Comparison of ENCODE assay signal across 11 mouse cellular contexts in the genomic region with DNA sequence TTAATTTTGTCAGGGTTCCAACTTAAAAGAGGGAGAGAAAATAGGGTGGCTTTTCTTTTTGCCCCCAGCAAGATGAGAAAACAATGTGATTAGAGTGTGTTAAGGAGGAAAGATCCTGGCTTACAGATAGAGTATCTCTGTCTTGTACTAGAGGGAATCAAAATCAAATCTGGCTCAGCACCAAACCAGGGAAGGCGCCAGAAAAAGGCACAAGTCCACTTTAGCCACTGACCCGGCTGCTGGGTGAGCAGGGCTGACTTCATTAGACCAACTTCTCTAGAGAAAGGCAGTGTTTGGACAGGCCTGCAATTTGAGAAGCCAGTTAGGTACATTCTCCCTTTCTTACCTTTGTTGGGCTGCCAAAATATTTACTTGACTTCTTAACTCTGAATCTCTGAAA. TPM values are rescaled to one million over a fixed set of nuclear protein-coding genes. Genes with fewer than 3 reads are reported as not detected.
DNase-seq lines count a peak whose midpoint lies in the region; ATAC-seq lines count a peak whose summit lies in the region.
"Had no signal": no experiment of that assay in that cellular context is flagged by ENCODE, and none has a peak within 500 bp of the region (broad histone marks: within the 10 kb centered on the region; RNA-seq: fewer than 3 reads in every experiment).

No protein-coding gene starts in this region.

- no peaks in the 10 kb centered on the region for H3K27me3 ChIP-seq in embryonic facial prominence, embryonic 12.5 days
- no peaks in the 10 kb centered on the region for H3K27me3 ChIP-seq in forebrain, embryonic 15.5 days
- H3K27me3 ChIP-seq in limb, embryonic 10.5 days (ENCODE audit: low read depth, poor library complexity, severe bottlenecking) = no peaks in the 10 kb centered on the region

- H3K27ac ChIP-seq in embryonic facial prominence, embryonic 12.5 days = 0 out of 2 replicates have a peak overlapping the region, but pooled peaks have one; percentile 50
- peak overlapping the region; percentile 75 for H3K27ac ChIP-seq in forebrain, embryonic 15.5 days (replicated peaks)
- peak overlapping the region; percentile 50; the same call in 1 of the 2 replicates for H3K27ac ChIP-seq in limb, embryonic 10.5 days

- peak; percentile 45 for DNase-seq in kidney, adult 9 months
- DNase-seq in kidney, postnatal 14 days = no peak
- DNase-seq in limb, embryonic 10.5 days (ENCODE audit: low spot score) = no peak
- no peak for DNase-seq in thymus, postnatal 25 days
- no peak for DNase-seq in thymus, postnatal 0 days (ENCODE audit: low spot score)
- DNase-seq: cerebellum, postnatal 36 days; thymus, adult 18-20 months had no signal

- no peak overlapping the region for H3K4me3 ChIP-seq in embryonic facial prominence, embryonic 12.5 days
- H3K4me3 ChIP-seq in forebrain, embryonic 15.5 days = no peak overlapping the region
- H3K4me3 ChIP-seq in limb, embryonic 10.5 days = no peak overlapping the region

- no peaks in the 10 kb centered on the region for H3K9me3 ChIP-seq in embryonic facial prominence, embryonic 12.5 days
- no peaks in the 10 kb centered on the region for H3K9me3 ChIP-seq in forebrain, embryonic 15.5 days
- no peaks in the 10 kb centered on the region for H3K9me3 ChIP-seq in limb, embryonic 10.5 days (replicated peaks)

- no peaks in the 10 kb centered on the region for H3K36me3 ChIP-seq in embryonic facial prominence, embryonic 12.5 days
- H3K36me3 ChIP-seq in forebrain, embryonic 15.5 days = no peaks in the 10 kb centered on the region
- H3K36me3 ChIP-seq in limb, embryonic 10.5 days = no peaks in the 10 kb centered on the region

- H3K4me1 ChIP-seq in embryonic facial prominence, embryonic 12.5 days = peaks cover 28% of the 10 kb centered on the region
- peaks cover 32% of the 10 kb centered on the region for H3K4me1 ChIP-seq in forebrain, embryonic 15.5 days
- peaks cover 27% of the 10 kb centered on the region for H3K4me1 ChIP-seq in limb, embryonic 10.5 days

- no peak overlapping the region for H3K9ac ChIP-seq in embryonic facial prominence, embryonic 12.5 days
- H3K9ac ChIP-seq in forebrain, embryonic 15.5 days (replicated peaks) = no peak overlapping the region

- no peak for ATAC-seq in embryonic facial prominence, embryonic 12.5 days (ENCODE audit: insufficient number of reproducible peaks, insufficient read depth, low FRiP score, low TSS enrichment)
- no peak for ATAC-seq in forebrain, embryonic 15.5 days (replicated peaks)
- no peak for ATAC-seq in megakaryocyte progenitor cell, adult 5-6 weeks (replicated peaks; ENCODE audit: poor library complexity)

- WGBS in embryonic facial prominence, embryonic 12.5 days = 26% methylated on average over 2 of the region's 2 CpGs
- 42% methylated on average over 2 of the region's 2 CpGs for WGBS in forebrain, embryonic 15.5 days
- 59% methylated on average over 2 of the region's 2 CpGs for WGBS in limb, embryonic 10.5 days

- no peak overlapping the region for H3K4me2 ChIP-seq in embryonic facial prominence, embryonic 12.5 days (replicated peaks)
- no peak overlapping the region for H3K4me2 ChIP-seq in forebrain, embryonic 15.5 days (replicated peaks)
- H3K4me2 ChIP-seq: liver, embryonic 11.5 days had no signal

RNA-seq across cellular contexts. Expression of a gene that starts 57.6 kb away (rescaled TPM):
- 23.3 and 24.7 TPM in 2 replicates for polyA plus RNA-seq in embryonic facial prominence, embryonic 12.5 days (2016; fragmentation: Nextera tagmentation; extraction: Ambion mirVana)
- 5.4 and 6.5 TPM in 2 replicates for polyA plus RNA-seq in forebrain, embryonic 15.5 days (2015; fragmentation: Nextera tagmentation; extraction: Ambion mirVana)
- polyA plus RNA-seq in limb, embryonic 10.5 days (2016; fragmentation: Nextera tagmentation; extraction: Ambion mirVana) = 16.8 and 17.8 TPM in 2 replicates
- 2.0 and 3.2 TPM in 2 replicates for total RNA-seq in megakaryocyte progenitor cell, adult 5-6 weeks (2015)
- total RNA-seq in megakaryocyte progenitor cell, adult 5-6 weeks (2017) = 1.9 and 2.1 TPM in 2 replicates
- polyA plus RNA-seq in thymus, postnatal 0 days (2015; fragmentation: Nextera tagmentation; extraction: Ambion mirVana) = 42.9 and 54.9 TPM in 2 replicates
